In the genomic region with DNA sequence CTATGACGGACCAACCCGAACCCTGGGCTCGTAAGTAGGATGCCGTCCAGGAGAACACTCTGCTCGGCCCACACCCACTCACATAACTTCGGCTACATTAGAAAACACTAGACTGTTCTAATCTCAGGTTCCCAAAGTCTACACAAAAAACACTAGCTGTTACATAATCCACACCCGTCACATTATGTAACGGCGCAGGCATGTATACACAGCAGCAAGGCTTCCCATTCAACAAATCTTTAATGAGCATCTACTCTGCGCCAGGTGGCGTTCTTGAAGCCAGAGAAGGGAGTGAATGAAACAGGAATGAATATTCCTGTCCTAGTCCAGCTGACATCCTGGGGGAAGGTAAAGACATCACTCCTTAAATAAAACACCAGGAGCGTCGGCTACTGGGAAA, we compare ENCODE assay signal across 19 mouse cellular contexts. TPM values are rescaled to one million over a fixed set of nuclear protein-coding genes. Genes with fewer than 3 reads are reported as not detected.
A peak's percentile ranks its signal among the peaks of the same experiment; 100 is the strongest.
DNase-seq lines count a peak whose midpoint lies in the region; ATAC-seq and TF ChIP-seq lines count a peak whose summit lies in the region.
"Had no signal": no experiment of that assay in that cellular context is flagged by ENCODE, and none has a peak within 500 bp of the region (broad histone marks: within the 10 kb centered on the region; RNA-seq: fewer than 3 reads in every experiment).

No protein-coding gene starts in this region.

- peaks cover 32% of the 10 kb centered on the region for H3K4me1 ChIP-seq in heart, embryonic 12.5 days (replicated peaks)

- peak; percentile 53 to 61 for DNase-seq in left cerebral cortex, adult 2 months (ENCODE audit: extremely low spot score in 1 of 2, low spot score in 2 of 2)
- no peak for DNase-seq in left cerebral cortex, adult 11 months (ENCODE audit: low spot score)
- DNase-seq in right cerebral cortex, adult 2 months (ENCODE audit: low spot score in 2 of 2) = peak; percentile 77 to 78
- no peak for DNase-seq in right cerebral cortex, postnatal 4 days
- peak; percentile 61 to 74 for DNase-seq in frontal cortex, postnatal 36 days (ENCODE audit: low spot score in 2 of 2)
- DNase-seq in gastrocnemius, adult 8-10 months (ENCODE audit: low spot score in 2 of 2) = no peak
- DNase-seq: cerebellum, postnatal 10 days; gastrocnemius, adult 2 months; heart, adult 11 months; heart, postnatal 4 days; kidney, adult 11 months; kidney, postnatal 25 days had no signal

- intact Hi-C loops in left cerebral cortex, adult 2 months (cut with DNase I) = no loop called here

- 79% methylated on average over 13 of the region's 13 CpGs for WGBS in heart, embryonic 12.5 days

- H3K36me3 ChIP-seq in heart, embryonic 12.5 days = peaks cover 12% of the 10 kb centered on the region; the same call in 1 of the 2 replicates

- H3K9me3 ChIP-seq in heart, embryonic 12.5 days (replicated peaks) = peaks cover 6% of the 10 kb centered on the region; the same call in 1 of the 2 replicates
- H3K9me3 ChIP-seq: forebrain, embryonic 13.5 days; limb, embryonic 15.5 days had no signal

- H3K4me3 ChIP-seq in left cerebral cortex, adult 2 months = no peak overlapping the region
- H3K4me3 ChIP-seq in heart, embryonic 12.5 days = no peak overlapping the region
- H3K4me3 ChIP-seq: forebrain, embryonic 13.5 days; gastrocnemius, adult 2 months; limb, embryonic 15.5 days; megakaryocyte, embryonic 14.5 days had no signal

- peak overlapping the region; percentile 74 for H3K27ac ChIP-seq in left cerebral cortex, adult 2 months
- H3K27ac ChIP-seq in heart, embryonic 12.5 days (ENCODE audit: poor library complexity, severe bottlenecking) = no peak overlapping the region
- H3K27ac ChIP-seq: forebrain, embryonic 13.5 days; gastrocnemius, adult 2 months; hindbrain, postnatal 0 days; limb, embryonic 15.5 days had no signal

- no peak overlapping the region for H3K9ac ChIP-seq in heart, embryonic 12.5 days
- H3K9ac ChIP-seq: forebrain, embryonic 13.5 days; limb, embryonic 15.5 days had no signal

- ATAC-seq in heart, embryonic 12.5 days (ENCODE audit: insufficient number of reproducible peaks, low FRiP score) = no peak
- ATAC-seq: forebrain, embryonic 13.5 days; hindbrain, postnatal 0 days; lung, postnatal 0 days had no signal

- H3K4me2 ChIP-seq in heart, embryonic 12.5 days = no peak overlapping the region
- H3K4me2 ChIP-seq: forebrain, embryonic 13.5 days; limb, embryonic 15.5 days had no signal

- no peak; the same call in none of the 2 replicates for TF ChIP-seq CTCF in left cerebral cortex, adult 2 months (IDR thresholded peaks at IDR 0.05)

- no peaks in the 10 kb centered on the region for H3K27me3 ChIP-seq in heart, embryonic 12.5 days (replicated peaks)
- H3K27me3 ChIP-seq: forebrain, embryonic 13.5 days; limb, embryonic 15.5 days; Patski had no signal

RNA-seq across cellular contexts. Expression of gene Prex1, which starts 12.9 kb away (rescaled TPM):
- 100 to 1,000 TPM; 110 to 115 TPM for total RNA-seq in left cerebral cortex, adult 2 months (2021)
- total RNA-seq in gastrocnemius, adult 8-10 months (2022) = 1 to 10 TPM; 3.2 to 3.8 (median 3.4) TPM
- polyA plus RNA-seq in heart, embryonic 12.5 days (2016; fragmentation: Nextera tagmentation; extraction: Ambion mirVana) = 12.0 and 13.6 TPM in 2 replicates

Comparison
In these comparisons a context has a peak if more than half of its experiments do, and no peak if none do; other contexts are left out.
1. DNase-seq: peak in left cerebral cortex, adult 2 months (2 of 2), right cerebral cortex, adult 2 months (2 of 2) and frontal cortex, postnatal 36 days (2 of 2); none in left cerebral cortex, adult 11 months (single experiment), right cerebral cortex, postnatal 4 days (single experiment) and gastrocnemius, adult 8-10 months (0 of 2).
2. RNA of gene Prex1, which starts 12.9 kb away (total RNA-seq): 110 to 115 TPM in left cerebral cortex, adult 2 months; 3.2 to 3.8 TPM in gastrocnemius, adult 8-10 months; every median in the first group is over 10 times any median in the second.